Mouse (Mus musculus): ENCODE data around the gene Pcdh7.

DNA sequence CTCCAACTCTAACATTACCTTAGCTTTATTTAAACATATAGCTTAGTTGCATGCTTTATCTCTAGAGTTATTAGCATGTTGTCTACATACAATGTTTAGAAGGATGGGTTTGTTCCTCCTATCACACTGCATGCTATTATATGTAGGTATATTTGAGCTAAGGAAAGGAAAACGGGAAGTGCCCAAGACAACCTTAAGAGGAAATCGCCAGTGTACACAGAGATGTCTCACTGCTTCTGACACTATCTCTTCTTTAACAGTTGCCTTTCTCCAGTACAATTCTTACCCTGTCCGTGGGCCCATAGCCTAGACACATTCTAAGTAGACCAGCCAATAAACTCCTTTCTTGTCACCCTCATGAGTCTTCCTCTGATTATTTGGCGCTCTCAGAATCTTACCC, 62.8 kb downstream of the Pcdh7 start:
- no peak for TF ChIP-seq POLR2A (IDR thresholded peaks at IDR 0.05; ENCODE audit: insufficient read depth, low read length)
- TF ChIP-seq CTCF (IDR thresholded peaks at IDR 0.05; ENCODE audit: low read depth, low read length): no peak
- no peak for TF ChIP-seq EP300 (IDR thresholded peaks at IDR 0.05; ENCODE audit: insufficient read depth, low read depth, low read length)

All from ES-Bruce4 (cell line).